Mouse (Mus musculus): ENCODE measurements around the gene 4930470P17Rik. TPM values are rescaled to one million over a fixed set of nuclear protein-coding genes. Genes with fewer than 3 reads are reported as not detected.

Gene 4930470P17Rik
- total RNA-seq, 1 experiment from 2014 or later = not detected

- no peak for DNase-seq
These were observed 23.2 kb downstream of the 4930470P17Rik start for GRCm38 (mm10) chr2:170578588-170578987.

- no peak for DNase-seq
These were observed 24.3 kb downstream of the 4930470P17Rik start for GRCm38 (mm10) chr2:170577502-170577901.

- no peak for DNase-seq
These were observed 25.7 kb downstream of the 4930470P17Rik start for GRCm38 (mm10) chr2:170576077-170576476.

- DNase-seq = no peak
These were observed 36.8 kb downstream of the 4930470P17Rik start for GRCm38 (mm10) chr2:170564995-170565394.

- DNase-seq = no peak
These were observed 37.6 kb downstream of the 4930470P17Rik start for GRCm38 (mm10) chr2:170563956-170564855.

GRCm38 (mm10) chr2:170552088-170552487 is 49.7 kb downstream of the 4930470P17Rik start:
- no peak for DNase-seq

GRCm38 (mm10) chr2:170550240-170550639 is 51.6 kb downstream of the 4930470P17Rik start:
- no peak for DNase-seq

- DNase-seq = no peak
These were observed 52.7 kb downstream of the 4930470P17Rik start for GRCm38 (mm10) chr2:170549146-170549545.

GRCm38 (mm10) chr2:170548046-170548445 is 53.8 kb downstream of the 4930470P17Rik start:
- no peak for DNase-seq

- DNase-seq = no peak
These were observed 54.3 kb downstream of the 4930470P17Rik start for GRCm38 (mm10) chr2:170547526-170547925.

GRCm38 (mm10) chr2:170545745-170546144 is 56.1 kb downstream of the 4930470P17Rik start:
- no peak for DNase-seq

GRCm38 (mm10) chr2:170544950-170545349 is 56.9 kb downstream of the 4930470P17Rik start:
- no peak for DNase-seq

- DNase-seq = no peak
These were observed 57.7 kb downstream of the 4930470P17Rik start for GRCm38 (mm10) chr2:170544159-170544558.

GRCm38 (mm10) chr2:170543625-170544024 is 58.2 kb downstream of the 4930470P17Rik start:
- DNase-seq = no peak

GRCm38 (mm10) chr2:170539211-170539610 is 62.6 kb downstream of the 4930470P17Rik start:
- DNase-seq = no peak

GRCm38 (mm10) chr2:170535841-170536240 is 66.0 kb downstream of the 4930470P17Rik start:
- no peak for DNase-seq

GRCm38 (mm10) chr2:170534803-170535174 is 67.0 kb downstream of the 4930470P17Rik start:
- no peak for DNase-seq

- no peak for DNase-seq
These were observed 67.6 kb downstream of the 4930470P17Rik start for GRCm38 (mm10) chr2:170534116-170534802.

- no peak for DNase-seq
These were observed 71.6 kb downstream of the 4930470P17Rik start for GRCm38 (mm10) chr2:170530256-170530655.

- no peak for DNase-seq
These were observed 72.1 kb downstream of the 4930470P17Rik start for GRCm38 (mm10) chr2:170529766-170530165.
